Mouse (Mus musculus) hindbrain, embryonic 16.5 days (tissue): ENCODE results near the gene Tmc6. TPM values are rescaled to one million over a fixed set of nuclear protein-coding genes. Genes with fewer than 3 reads are reported as not detected.

Experiments used
- ATAC-seq: fragments of 200-750 bp; cut with Nextera tagmentation; 2 replicates; pipeline ENCODE4 v1.8.0; 2017; ENCODE audit warnings: moderate TSS enrichment, moderate library complexity
- H3K27ac ChIP-seq: fragments of 300-500 bp; sonication (generic); 2 replicates; pipeline ENCODE4 v1.5.1; 2014; ENCODE audit warnings: low read depth, mild to moderate bottlenecking, control low read depth, low read length, moderate library complexity
- H3K27me3 ChIP-seq: fragments of 300-500 bp; sonication (generic); replicated peaks from 2 replicates; pipeline ENCODE4 v1.6.1; 2014; ENCODE audit warnings: low read length; ENCODE audit not compliant: control insufficient read depth, insufficient read depth
- H3K36me3 ChIP-seq: fragments of 300-500 bp; sonication (generic); 2 replicates; pipeline ENCODE4 v1.6.1; 2014; ENCODE audit warnings: mild to moderate bottlenecking, low read length, moderate library complexity, mixed read lengths; ENCODE audit not compliant: control insufficient read depth, insufficient read depth
- H3K4me1 ChIP-seq: fragments of 300-500 bp; sonication (generic); 2 replicates; pipeline ENCODE4 v1.6.1; 2014; ENCODE audit warnings: low read depth, low read length; ENCODE audit not compliant: control insufficient read depth, insufficient read depth
- H3K4me2 ChIP-seq: fragments of 300-500 bp; sonication (generic); 2 replicates; pipeline ENCODE4 v1.6.1; 2014; ENCODE audit warnings: mild to moderate bottlenecking, low read length, control low read depth, moderate library complexity
- H3K4me3 ChIP-seq: fragments of 300-500 bp; sonication (generic); 2 replicates; pipeline ENCODE4 v1.5.1; 2014; ENCODE audit warnings: mild to moderate bottlenecking, low read length, control low read depth, moderate library complexity
- H3K9ac ChIP-seq: fragments of 300-500 bp; sonication (generic); 2 replicates; pipeline ENCODE4 v1.6.1; 2014; ENCODE audit warnings: low read depth, mild to moderate bottlenecking, control low read depth, low read length, moderate library complexity
- H3K9me3 ChIP-seq: fragments of 300-500 bp; sonication (generic); 2 replicates; pipeline ENCODE4 v1.6.1; 2014; ENCODE audit warnings: mild to moderate bottlenecking, low read length, moderate library complexity; ENCODE audit not compliant: control insufficient read depth
- WGBS: fragments of 180-500 bp; shearing (Covaris S2); extraction: QIAGEN DNeasy Blood & Tissue Kit; methylation state at CpG from one replicate; pipeline ENCODE4 v1.1.7; 2014; 5-methylcytosine and 5-hydroxymethylcytosine counted together
- polyA plus RNA-seq: library from polyadenylated mRNA; unstranded; fragments of >200 nt; fragmentation: Nextera tagmentation; extraction: Ambion mirVana; gene quantifications from 2 replicates; pipeline ENCODE4 v1.2.1, GENCODE M21; 2015

Tmc6 gene
- polyA plus RNA-seq, 1 experiment from 2014 or later, result 6.4 TPM

GRCm38 (mm10) chr11:117736037-117736689, 45.8 kb downstream of the Tmc6 start:
- H3K4me3 ChIP-seq, result no peak overlapping the region
- ATAC-seq, result no peak
- no peak overlapping the region for H3K27ac ChIP-seq
- H3K9me3 ChIP-seq, result no peaks in the 10 kb centered on the region
- no peaks in the 10 kb centered on the region for H3K4me1 ChIP-seq
- no peak overlapping the region for H3K9ac ChIP-seq
- no peaks in the 10 kb centered on the region for H3K27me3 ChIP-seq
- H3K4me2 ChIP-seq, result no peak overlapping the region
- WGBS, result 73% methylated on average over 5 of the region's 5 CpGs
- peaks cover 44% of the 10 kb centered on the region for H3K36me3 ChIP-seq

GRCm38 (mm10) chr11:117731470-117731869, 50.5 kb downstream of the Tmc6 start:
- Histone ChIP-seq H3K27me3 (no peaks in the 10 kb centered on the region), H3K9me3 (no peaks in the 10 kb centered on the region), H3K4me2 (no peak overlapping the region), H3K4me1 (peaks cover 2% of the 10 kb centered on the region), H3K27ac (no peak overlapping the region), H3K36me3 (peaks cover 14% of the 10 kb centered on the region), H3K4me3 (no peak overlapping the region), H3K9ac (no peak overlapping the region)
- WGBS, result 81% methylated on average over 7 of the region's 7 CpGs
- ATAC-seq, result no peak

- Histone ChIP-seq H3K4me3 (no peak overlapping the region), H3K36me3 (peaks cover 11% of the 10 kb centered on the region), H3K9ac (no peak overlapping the region), H3K4me1 (peaks cover 2% of the 10 kb centered on the region), H3K4me2 (no peak overlapping the region), H3K27ac (no peak overlapping the region), H3K9me3 (no peaks in the 10 kb centered on the region), H3K27me3 (no peaks in the 10 kb centered on the region)
- no peak for ATAC-seq
- 80% methylated on average over 4 of the region's 4 CpGs for WGBS
Measured at GRCm38 (mm10) chr11:117730490-117730838, 51.5 kb downstream of the Tmc6 start.

GRCm38 (mm10) chr11:117729798-117730489, 52.1 kb downstream of the Tmc6 start:
- no peaks in the 10 kb centered on the region for H3K27me3 ChIP-seq
- H3K4me2 ChIP-seq, result no peak overlapping the region
- WGBS, result 84% methylated on average over 7 of the region's 7 CpGs
- H3K27ac ChIP-seq, result 0 out of 2 replicates have a peak overlapping the region, but pooled peaks have one; percentile 23
- no peak overlapping the region for H3K9ac ChIP-seq
- peaks cover 11% of the 10 kb centered on the region for H3K36me3 ChIP-seq
- H3K4me1 ChIP-seq, result peaks cover 2% of the 10 kb centered on the region
- no peak overlapping the region for H3K4me3 ChIP-seq
- no peaks in the 10 kb centered on the region for H3K9me3 ChIP-seq
- no peak for ATAC-seq

GRCm38 (mm10) chr11:117729341-117729740, 52.7 kb downstream of the Tmc6 start:
- WGBS, result 92% methylated on average over 3 of the region's 3 CpGs
- H3K4me1 ChIP-seq, result peaks cover 2% of the 10 kb centered on the region
- no peaks in the 10 kb centered on the region for H3K27me3 ChIP-seq
- H3K9me3 ChIP-seq, result no peaks in the 10 kb centered on the region
- no peak for ATAC-seq
- H3K27ac ChIP-seq, result no peak overlapping the region
- no peak overlapping the region for H3K9ac ChIP-seq
- no peak overlapping the region for H3K4me2 ChIP-seq
- no peak overlapping the region for H3K4me3 ChIP-seq
- peaks cover 8% of the 10 kb centered on the region for H3K36me3 ChIP-seq

- no peak overlapping the region for H3K4me3 ChIP-seq
- peaks cover 8% of the 10 kb centered on the region for H3K36me3 ChIP-seq
- no peak overlapping the region for H3K9ac ChIP-seq
- H3K4me2 ChIP-seq, result no peak overlapping the region
- H3K27ac ChIP-seq, result no peak overlapping the region
- H3K4me1 ChIP-seq, result peaks cover 2% of the 10 kb centered on the region
- WGBS, result 71% methylated on average over 1 of the region's 1 CpGs
- ATAC-seq, result no peak
- no peaks in the 10 kb centered on the region for H3K9me3 ChIP-seq
- H3K27me3 ChIP-seq, result no peaks in the 10 kb centered on the region
Measured at GRCm38 (mm10) chr11:117728841-117729240, 53.2 kb downstream of the Tmc6 start.

GRCm38 (mm10) chr11:117728245-117728644, 53.8 kb downstream of the Tmc6 start:
- Histone ChIP-seq H3K36me3 (peaks cover 3% of the 10 kb centered on the region; the same call in 1 of the 2 replicates), H3K27ac (no peak overlapping the region), H3K9ac (no peak overlapping the region), H3K4me1 (peaks cover 2% of the 10 kb centered on the region), H3K4me2 (no peak overlapping the region), H3K27me3 (no peaks in the 10 kb centered on the region), H3K9me3 (no peaks in the 10 kb centered on the region), H3K4me3 (no peak overlapping the region)
- 91% methylated on average over 5 of the region's 5 CpGs for WGBS
- ATAC-seq, result no peak

- WGBS, result 98% methylated on average over 4 of the region's 4 CpGs
- no peak for ATAC-seq
- H3K4me3 ChIP-seq, result no peak overlapping the region
- no peak overlapping the region for H3K4me2 ChIP-seq
- H3K4me1 ChIP-seq, result peaks cover 2% of the 10 kb centered on the region
- H3K36me3 ChIP-seq, result peaks cover 8% of the 10 kb centered on the region
- no peaks in the 10 kb centered on the region for H3K9me3 ChIP-seq
- H3K27ac ChIP-seq, result no peak overlapping the region
- H3K9ac ChIP-seq, result no peak overlapping the region
- H3K27me3 ChIP-seq, result no peaks in the 10 kb centered on the region
Measured at GRCm38 (mm10) chr11:117727031-117727430, 55.0 kb downstream of the Tmc6 start.

- no peaks in the 10 kb centered on the region for H3K9me3 ChIP-seq
- H3K36me3 ChIP-seq, result peaks cover 20% of the 10 kb centered on the region
- no peaks in the 10 kb centered on the region for H3K27me3 ChIP-seq
- ATAC-seq, result no peak
- no peak overlapping the region for H3K9ac ChIP-seq
- no peak overlapping the region for H3K4me3 ChIP-seq
- no peak overlapping the region for H3K4me2 ChIP-seq
- H3K4me1 ChIP-seq, result peaks cover under 1% of the 10 kb centered on the region
- no peak overlapping the region for H3K27ac ChIP-seq
- WGBS, result 87% methylated on average over 6 of the region's 6 CpGs
Measured at GRCm38 (mm10) chr11:117724604-117725301, 57.2 kb downstream of the Tmc6 start.
